Mouse (Mus musculus) embryo, embryonic 11.5 days (tissue): ENCODE results near the gene Bcas3.
"Not testable (repeated sequence)": the region's sequence is repeated elsewhere in the genome, so short reads cannot be mapped to it uniquely, and the experiment has no call there.

ENCODE experiments used
- DNase-seq: peaks from one replicate; pipeline ENCODE4 v3.0.0-alpha.2; 2012; ENCODE audit warnings: low read depth, low spot score

Bcas3 gene

GRCm38 (mm10) chr11:85482737-85483467 is 129.9 kb downstream of the Bcas3 start:
- no peak for DNase-seq

- no peak for DNase-seq
These were observed 132.4 kb downstream of the Bcas3 start for GRCm38 (mm10) chr11:85485197-85485940.

GRCm38 (mm10) chr11:85487501-85487900 is 134.5 kb downstream of the Bcas3 start:
- no peak for DNase-seq

GRCm38 (mm10) chr11:85492231-85492630 is 139.3 kb downstream of the Bcas3 start:
- no peak for DNase-seq

GRCm38 (mm10) chr11:85492666-85493065 is 139.7 kb downstream of the Bcas3 start:
- no peak for DNase-seq

GRCm38 (mm10) chr11:85499561-85499960 is 146.6 kb downstream of the Bcas3 start:
- DNase-seq: no peak

- no peak for DNase-seq
These were observed 149.1 kb downstream of the Bcas3 start for GRCm38 (mm10) chr11:85502031-85502430.

- not testable (repeated sequence) for DNase-seq
These were observed 151.8 kb downstream of the Bcas3 start for GRCm38 (mm10) chr11:85504812-85505211.

GRCm38 (mm10) chr11:85505811-85506210 is 152.8 kb downstream of the Bcas3 start:
- DNase-seq: no peak

- no peak for DNase-seq
These were observed 156.4 kb downstream of the Bcas3 start for GRCm38 (mm10) chr11:85509334-85509733.

GRCm38 (mm10) chr11:85511270-85511904 is 158.4 kb downstream of the Bcas3 start:
- no peak for DNase-seq

GRCm38 (mm10) chr11:85516724-85517123 is 163.8 kb downstream of the Bcas3 start:
- DNase-seq: no peak

- DNase-seq: peak; percentile 43
These were observed 165.2 kb downstream of the Bcas3 start for GRCm38 (mm10) chr11:85518025-85518756.

GRCm38 (mm10) chr11:85520236-85520635 is 167.3 kb downstream of the Bcas3 start:
- DNase-seq: no peak

GRCm38 (mm10) chr11:85520996-85521395 is 168.0 kb downstream of the Bcas3 start:
- DNase-seq: no peak

GRCm38 (mm10) chr11:85523646-85524045 is 170.7 kb downstream of the Bcas3 start:
- no peak for DNase-seq

GRCm38 (mm10) chr11:85524186-85524585 is 171.2 kb downstream of the Bcas3 start:
- DNase-seq: peak; percentile 48

GRCm38 (mm10) chr11:85524841-85525500 is 172.0 kb downstream of the Bcas3 start:
- DNase-seq: no peak

- DNase-seq: peak; percentile 32
These were observed 172.5 kb downstream of the Bcas3 start for GRCm38 (mm10) chr11:85525501-85525885.

- DNase-seq: no peak
These were observed 173.2 kb downstream of the Bcas3 start for GRCm38 (mm10) chr11:85525979-85526775.
